Mouse (Mus musculus): ENCODE measurements around the gene Itpk1. TPM values are rescaled to one million over a fixed set of nuclear protein-coding genes. Genes with fewer than 3 reads are reported as not detected.

Itpk1 gene
- total RNA-seq, 1 experiment from 2014 or later: 47.7 TPM

DNA sequence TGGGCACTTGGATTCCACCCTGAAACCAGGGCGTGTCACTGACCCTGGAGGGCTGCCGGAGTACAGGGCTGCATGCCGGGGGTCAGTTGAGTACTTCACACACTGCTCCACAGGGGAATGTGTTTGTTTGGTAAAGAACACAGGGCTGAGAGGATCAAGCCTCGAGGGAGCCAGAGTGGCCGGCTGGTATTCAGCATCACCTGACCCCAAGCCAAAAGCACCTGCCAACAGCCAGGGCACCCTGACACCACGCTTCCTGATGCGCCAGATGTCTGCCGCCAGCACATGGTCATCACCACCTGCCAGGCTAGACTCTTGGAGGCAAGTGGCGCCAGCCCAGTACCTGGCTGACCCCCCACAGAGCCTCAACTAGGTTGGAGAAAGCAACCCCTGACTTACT lies 80.9 kb downstream of the Itpk1 start:
- no peak for DNase-seq

DNA sequence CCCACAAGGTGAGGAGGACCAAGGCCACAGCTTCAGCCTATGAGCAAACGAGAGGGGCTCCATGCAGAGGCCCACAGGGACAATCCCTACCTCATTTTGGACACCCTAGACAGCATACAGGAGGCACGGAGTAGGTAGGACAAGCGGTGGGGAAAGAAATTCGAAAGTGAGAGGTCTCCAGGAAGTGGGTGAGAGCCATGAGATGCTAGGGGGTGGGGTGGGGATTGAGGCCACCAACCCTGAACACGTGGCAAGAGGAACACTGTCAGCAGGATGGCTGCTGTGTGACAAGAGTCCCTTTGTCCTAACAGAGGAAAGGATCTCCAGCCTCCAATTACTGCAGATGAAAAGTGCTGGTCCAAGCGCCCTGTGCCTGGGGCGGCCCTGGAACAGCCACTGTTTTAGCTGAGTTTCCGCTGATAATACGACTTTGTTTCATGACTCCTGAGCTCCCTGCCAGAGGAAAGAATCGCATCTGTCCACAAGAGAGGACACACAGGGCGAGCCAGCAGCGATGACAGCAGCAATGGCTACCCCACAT lies 82.4 kb downstream of the Itpk1 start:
- no peak for DNase-seq

DNA sequence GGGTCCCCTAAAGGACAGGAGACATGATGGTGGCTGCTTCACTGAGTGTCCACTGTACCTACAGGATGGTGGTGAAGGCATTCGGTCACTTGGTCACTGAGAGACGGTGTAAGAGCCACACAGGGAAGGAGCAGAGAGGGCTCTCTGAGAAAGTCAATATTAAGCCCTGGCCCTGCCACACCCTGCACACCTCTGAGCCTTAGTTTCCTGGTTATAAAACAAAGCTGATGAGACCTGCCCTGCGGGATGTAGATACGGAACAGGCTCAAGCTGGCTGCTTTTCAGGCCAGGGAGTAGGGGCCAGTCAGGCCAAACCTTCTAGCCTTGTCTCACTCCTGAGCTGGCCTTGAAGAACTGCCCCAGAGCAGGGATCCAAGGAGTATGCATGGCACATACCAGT lies 82.9 kb downstream of the Itpk1 start:
- DNase-seq: no peak

DNA sequence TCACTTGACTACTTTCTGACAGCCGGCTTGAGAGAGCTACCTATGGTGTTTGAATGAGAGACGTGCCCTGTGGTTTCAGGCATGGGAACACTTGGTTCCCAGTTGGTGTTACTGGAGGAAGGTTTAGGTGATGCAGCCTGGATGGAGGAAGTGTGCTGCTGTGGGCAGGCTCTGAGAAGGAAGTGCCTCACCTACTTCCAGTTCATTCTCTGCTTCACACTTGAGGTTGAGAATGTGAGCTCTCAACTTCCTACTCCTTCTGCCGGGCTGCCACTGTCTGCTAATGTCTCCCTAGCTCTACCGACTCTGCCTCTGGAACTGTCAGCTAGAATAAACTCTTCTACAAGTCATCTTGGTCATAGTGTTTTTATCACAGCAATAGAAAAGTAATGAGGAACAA lies 83.5 kb downstream of the Itpk1 start:
- no peak for DNase-seq

DNA sequence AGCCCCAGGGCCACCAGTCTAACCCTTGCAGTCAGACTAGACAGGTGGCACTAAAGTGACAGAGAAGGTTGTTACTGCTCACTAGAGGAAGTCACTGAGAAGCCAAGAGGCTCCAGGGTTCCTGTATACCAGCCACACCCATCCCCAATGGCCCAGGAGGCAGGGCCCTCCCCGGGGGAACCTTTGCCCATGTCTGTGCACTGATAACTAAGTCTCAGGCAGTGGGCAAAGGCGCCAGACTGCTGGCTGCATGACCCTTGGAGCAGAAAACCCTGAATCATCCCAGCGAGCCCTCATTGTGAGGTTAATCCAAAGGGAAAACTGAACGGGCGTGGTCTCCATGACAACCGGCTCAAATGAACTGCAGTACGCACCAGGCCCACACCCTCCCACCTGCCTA lies 84.8 kb downstream of the Itpk1 start:
- DNase-seq: no peak

DNA sequence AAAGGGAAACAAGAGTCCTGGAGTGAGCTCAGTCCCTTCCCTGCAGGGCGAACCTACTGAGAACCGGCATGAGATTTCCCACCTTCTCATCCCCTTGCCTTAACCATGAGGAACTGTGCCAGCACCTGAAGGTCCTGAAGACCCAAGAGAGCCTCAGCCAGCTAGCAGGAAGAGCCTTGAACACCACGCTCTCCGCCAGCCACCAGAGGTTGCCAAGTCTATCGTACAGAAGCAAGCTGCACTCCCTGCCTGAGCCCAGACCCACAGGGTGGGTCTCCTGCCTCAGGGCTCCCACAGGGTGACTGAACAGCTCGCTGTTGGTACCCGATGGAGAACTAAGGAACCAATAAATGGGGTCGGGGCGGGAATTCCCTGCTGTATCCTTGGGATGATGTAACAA lies 86.6 kb downstream of the Itpk1 start:
- DNase-seq: peak; percentile 21

DNA sequence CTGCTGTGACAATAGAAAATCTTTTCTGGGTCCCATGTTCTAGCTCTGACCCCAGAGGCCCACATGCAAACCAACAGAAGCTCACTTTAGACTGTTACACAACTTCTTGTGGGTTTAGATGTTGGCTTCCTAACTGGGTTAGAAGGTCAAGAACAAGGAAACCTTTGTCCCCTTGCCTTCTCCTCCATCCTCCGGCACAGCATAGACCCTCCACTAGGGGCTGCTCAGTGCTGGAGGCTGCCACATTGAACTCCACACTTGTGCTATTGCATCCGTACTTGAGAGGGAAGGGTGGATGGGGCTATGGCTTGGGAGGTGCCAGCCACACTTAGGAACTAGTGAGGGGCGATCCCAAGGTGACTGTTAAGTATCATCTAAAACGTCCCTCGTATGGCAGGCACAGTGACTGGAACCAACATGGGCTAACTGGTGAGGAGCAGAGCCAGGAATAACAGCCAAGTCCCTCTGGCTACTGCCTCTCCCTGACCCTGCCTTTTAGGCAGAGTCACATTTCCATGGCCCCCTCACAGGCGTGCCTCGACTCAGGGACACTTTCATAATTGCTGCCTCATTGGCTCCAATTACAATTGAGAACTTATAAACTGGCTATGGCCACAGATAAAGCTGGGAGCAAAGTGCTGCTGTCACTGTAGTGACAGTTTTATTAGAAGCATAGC lies 87.7 kb downstream of the Itpk1 start:
- no peak for DNase-seq

DNA sequence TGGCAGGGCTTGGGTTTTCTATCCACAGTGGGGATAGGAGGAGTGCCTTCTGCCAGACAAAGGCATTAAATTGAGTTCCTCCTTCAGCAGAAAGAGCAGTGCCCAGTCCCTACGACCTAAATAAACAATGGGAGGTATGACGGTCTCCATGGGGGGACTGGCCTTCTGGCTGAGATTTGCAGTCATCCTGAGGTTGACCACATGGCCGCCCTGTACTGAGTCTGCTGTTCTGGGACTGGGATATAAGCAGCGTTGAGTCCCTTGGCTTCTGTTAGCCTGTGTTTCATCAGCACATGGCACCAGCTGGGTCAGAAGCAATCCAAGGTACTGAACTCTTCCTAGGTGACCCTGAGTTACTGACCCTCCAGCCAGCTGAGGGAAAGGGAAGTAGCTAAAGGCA lies 88.5 kb downstream of the Itpk1 start:
- no peak for DNase-seq

DNA sequence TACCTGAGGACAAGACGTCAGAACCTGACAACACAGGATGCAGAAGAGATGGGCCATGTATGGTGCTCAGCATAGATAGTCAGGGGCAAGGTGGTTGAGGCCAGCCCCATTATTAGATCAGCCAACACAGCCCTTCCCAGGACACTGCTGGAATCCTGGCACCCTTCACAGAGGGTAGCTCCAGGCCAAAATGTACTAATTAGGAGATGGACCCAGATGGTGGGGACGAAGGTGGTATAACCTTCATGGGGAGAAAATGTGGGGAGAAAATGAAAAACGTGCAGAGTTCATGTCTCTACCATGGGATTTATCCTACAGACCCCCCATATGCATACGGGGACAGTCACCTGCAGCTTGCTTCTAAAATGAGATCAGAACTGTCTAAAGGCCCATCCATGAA lies 91.3 kb downstream of the Itpk1 start:
- no peak for DNase-seq

DNA sequence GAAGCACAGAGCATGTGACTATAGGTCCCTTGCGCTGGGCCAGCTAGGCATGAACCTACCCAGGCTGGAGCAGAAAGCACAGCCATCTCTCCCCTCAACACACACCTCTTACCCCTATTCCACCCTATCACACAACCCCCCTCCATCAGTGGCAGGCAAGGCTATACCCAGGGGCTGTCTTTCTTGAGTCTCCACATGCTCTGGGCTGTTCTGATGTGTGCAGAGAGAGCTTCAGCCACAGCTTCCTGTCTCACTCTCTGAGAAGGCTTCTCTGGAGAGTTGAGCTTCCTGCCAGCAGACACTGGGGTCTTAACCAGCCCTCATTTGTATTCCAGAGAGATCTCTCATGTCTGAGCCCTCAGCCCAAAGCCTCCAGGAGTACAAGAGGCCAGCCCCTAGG lies 92.3 kb downstream of the Itpk1 start:
- DNase-seq: no peak

DNA sequence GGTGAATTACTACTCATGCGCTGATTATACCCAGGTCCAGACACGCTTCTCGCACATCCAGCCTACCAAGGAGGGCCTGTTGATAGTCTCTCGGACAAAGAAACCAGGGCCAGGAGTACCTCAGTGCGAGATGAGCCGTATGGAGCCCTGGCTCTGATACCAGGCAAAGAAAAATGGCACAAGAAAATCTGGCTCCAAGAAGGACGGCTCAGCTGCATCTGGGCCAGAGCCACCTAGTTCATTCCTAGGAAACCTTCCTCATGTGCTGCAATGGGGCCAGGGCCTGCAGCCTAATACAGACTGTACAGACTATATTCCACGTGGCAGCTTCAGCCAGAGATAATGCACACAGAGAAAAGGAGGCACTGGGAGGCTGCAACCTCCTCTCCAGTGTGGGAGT lies 93.8 kb downstream of the Itpk1 start:
- no peak for DNase-seq

DNA sequence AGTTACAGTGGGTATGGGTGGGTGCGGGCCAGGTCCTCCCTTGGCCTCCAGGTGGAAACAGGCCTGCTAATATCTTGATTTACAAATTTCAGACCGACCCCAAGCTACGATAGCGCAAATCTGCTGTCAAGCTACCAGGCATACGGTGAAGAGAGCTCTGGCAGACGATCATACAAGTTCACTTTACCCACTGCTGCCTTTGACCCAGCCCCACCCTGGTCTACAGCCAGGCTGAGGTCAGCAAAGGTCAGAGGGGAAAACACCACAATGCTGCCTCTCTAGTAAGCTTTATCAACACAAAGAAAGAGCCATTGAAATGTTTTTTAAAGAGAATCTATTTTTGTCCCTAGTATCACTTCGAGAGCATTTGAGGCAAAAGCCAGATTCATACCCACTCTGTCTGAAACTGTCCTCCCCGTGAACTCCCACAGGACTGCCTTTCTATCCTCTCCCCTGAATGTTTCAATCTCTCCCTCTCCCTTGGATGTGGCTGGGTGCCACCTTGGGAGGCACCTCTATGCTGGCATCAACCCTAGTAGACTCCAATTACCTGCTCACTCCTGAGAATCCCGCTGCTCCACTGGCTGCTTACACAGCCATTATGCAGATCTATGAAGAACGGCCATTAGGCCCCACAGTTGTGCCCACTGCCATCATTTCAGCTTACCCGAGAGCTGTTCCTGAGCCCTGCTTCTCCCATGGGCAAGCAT lies 96.8 kb downstream of the Itpk1 start:
- no peak for DNase-seq

DNA sequence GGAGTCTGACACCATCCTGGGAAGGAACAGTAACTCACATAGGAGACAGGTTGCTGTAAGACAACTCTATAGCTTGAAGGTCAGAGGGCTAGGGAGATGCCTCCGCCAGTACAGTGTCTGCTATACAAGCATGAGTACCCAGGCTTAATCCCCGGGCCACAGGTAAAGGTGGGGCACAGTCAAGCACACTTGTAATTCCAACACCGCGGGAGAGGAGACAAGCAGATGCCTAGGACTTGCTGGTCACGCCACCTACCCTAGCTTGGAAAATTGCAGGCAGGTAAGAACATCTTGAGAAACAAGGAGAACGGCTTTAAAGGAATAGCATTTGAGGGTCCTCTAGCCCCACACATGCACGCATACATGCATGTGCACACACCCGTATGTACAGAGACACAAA lies 97.7 kb downstream of the Itpk1 start:
- DNase-seq: no peak

DNA sequence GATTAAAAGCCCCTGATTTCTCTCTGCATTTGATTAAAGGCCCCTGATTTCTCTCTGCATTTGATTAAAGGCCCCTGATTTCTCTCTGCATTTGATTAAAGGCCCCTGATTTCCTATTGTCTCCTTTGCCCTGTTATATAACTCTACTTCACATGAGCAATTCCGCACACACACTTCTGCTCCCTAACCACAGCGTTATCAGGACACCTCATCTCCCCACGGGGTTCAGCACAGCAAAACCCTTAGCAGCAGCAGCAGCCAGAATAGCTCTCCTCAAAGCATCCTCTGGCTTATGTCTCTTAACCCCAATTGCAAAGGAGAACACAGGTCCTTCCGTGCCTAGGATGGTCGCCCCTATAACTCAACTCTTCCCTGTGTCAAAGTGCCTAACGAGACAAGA lies 99.1 kb downstream of the Itpk1 start:
- no peak for DNase-seq

DNA sequence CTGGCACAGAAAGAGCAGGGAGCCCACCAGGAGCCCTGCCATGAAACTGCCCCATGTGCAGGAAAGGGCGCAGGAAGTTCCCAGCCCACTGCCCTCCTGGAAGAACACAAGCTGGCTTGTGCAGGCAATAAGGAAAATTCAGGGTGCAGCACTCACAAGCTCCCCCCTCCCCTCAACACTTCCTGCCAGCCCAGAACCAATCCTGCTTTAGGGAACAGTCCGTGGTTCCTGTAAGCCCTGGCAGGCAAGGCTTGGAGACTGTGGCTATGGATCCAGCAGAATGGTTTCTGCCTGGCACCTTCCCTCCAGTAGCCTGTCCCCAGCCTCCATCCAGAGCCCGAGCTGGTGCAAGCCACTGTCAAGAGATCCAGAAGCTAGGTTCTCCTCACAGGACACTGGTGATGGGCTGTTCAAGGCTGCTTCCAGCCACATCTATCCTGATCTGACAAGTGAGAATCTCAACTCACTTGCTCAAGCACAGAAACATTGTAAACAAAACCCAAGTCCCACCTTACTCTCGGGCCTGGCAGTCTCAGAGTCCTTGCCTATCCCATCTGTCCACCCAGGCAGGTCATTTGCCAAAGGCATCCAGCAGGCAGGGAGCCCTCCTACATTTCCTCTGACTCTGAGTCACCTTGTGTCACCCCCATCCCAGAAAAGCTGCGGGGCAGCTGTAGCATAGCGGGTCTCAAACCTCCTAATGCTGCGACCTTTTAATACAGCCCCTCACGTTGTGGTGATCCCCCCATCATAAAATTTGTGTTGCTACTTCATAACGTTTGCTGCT lies 102.3 kb downstream of the Itpk1 start:
- DNase-seq: no peak

DNA sequence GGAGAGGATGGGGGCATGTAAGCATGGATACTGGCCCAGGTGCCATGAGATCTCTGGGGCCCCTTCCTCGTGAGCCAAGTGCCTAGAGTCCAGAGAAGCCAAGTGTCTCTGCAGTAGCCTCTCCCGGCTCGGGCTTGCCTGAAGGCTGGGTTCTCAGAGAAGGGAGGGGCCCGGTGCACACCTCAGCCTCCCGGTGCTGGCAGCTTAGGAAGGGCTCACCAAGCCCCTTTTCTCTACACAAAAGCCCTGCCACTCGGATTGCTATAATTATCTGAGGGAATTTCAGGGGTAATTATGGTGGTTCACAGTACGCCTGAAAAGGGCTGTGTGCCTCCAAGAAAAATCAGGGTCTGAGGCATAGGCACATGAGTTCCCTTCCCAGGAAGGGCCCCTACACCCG lies 102.9 kb downstream of the Itpk1 start:
- DNase-seq: no peak

DNA sequence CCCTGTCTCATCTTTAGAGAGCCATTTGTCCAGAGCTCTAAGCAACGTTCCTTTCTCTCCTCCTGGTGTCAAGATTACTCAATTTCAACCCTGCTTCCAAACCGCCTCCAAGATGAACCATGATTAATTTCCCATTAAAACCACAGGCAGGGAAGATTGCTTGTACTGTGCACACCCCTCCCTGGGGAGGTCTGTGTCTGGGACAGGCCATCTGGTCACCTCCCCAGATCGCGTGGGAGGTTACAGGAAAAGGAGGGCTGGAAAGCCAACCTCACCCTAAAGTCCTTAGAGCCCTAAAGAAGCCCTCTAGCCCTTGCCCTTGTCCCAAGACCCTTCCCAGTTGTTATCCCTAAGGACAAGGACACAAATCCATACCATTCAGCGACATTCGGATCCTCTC lies 104.4 kb downstream of the Itpk1 start:
- no peak for DNase-seq

DNA sequence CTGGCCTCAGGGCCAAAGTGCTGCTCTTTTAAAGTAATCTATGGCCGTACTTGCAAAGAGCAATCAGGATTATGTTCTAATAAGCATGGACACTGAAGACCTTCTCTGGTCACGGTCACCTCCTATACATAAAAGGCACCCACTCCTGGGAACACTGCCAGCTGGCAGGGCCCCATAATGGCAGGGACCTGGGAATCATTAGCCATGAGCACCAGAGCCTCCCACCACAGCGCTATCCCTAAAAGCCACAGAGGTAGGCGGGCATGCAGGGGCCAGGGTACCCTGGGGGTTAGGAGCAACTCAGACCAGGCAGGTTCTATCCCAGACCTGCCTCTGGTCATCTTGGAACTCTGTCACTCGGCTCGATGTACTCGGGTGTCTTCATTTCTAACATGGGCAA lies 104.9 kb downstream of the Itpk1 start:
- DNase-seq: no peak

DNA sequence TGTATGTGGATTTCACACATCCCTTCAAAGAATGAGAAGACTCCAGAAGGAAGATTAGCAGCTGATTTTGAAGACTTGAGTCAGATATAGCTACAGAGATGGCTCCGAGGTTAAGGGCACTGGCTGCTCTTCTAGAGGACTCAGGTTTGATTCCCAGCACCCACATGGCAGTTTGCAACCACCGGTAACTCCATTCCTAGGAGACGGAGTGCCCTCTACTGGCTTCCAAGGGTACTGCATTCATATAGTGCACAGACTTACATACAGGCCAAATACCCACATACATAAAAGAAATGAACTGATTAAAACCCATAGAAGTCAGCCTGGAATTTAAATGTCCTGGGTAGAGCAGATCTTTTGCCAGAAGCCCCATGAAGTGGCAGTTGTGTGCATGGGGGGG lies 106.2 kb downstream of the Itpk1 start:
- DNase-seq: no peak

DNA sequence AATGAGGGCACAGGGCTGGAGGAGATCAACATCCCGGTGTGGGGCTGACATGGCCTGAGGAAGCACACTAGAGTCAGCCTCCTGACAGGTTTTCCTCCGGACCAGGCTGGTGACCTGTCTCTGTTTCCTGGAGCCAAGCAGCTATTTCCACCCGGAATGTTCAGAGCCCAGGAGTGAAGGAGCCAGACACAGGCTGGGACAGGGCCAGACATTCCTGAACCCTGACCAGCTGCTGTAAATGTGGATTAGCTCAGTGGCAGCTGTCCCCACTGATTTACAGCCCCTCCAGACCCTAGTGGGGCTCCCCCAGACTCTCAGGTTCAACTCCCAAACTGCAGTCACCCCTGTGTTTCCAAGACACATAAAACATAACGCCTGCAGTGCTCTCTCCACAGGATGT lies 107.3 kb downstream of the Itpk1 start:
- peak; percentile 15 for DNase-seq

DNA sequence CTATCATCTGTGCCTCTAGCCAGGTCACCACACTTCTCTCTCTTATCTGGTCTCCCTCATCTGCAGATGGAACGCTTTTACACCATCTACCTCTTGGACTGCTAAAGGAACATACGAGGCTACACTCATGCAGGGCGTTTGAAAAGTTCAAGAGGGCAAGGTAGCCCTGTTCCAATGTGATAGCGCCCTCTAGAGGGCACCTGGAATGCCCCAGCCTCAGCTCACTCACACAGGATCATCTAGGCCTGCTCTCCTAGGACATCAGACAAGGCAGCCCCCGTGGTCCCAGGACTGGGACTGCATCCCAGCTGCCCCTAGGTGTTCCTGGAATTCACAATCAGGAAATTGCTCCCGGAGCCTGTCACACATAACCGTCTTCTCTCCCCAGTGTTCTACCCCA lies 108.3 kb downstream of the Itpk1 start:
- DNase-seq: no peak

DNA sequence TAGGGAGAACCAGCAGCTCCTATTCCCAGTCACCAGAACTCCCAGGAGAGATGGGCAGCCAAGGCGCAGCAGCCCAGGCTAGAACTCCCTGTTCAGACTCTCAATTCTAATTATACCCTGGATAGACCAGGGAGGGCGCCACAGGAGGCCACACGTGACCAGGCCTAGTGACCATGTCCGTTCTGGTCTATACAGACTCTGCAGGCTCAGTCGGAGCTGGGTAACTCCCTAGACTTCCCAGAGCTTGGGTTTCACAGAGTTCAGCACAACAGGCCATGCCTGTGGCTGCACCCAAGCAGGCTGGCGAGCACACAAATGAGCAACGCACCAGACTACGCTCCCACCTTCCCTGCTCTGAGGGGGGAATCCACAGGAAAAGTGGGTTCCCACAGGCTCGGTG lies 110.1 kb downstream of the Itpk1 start:
- DNase-seq: no peak

DNA sequence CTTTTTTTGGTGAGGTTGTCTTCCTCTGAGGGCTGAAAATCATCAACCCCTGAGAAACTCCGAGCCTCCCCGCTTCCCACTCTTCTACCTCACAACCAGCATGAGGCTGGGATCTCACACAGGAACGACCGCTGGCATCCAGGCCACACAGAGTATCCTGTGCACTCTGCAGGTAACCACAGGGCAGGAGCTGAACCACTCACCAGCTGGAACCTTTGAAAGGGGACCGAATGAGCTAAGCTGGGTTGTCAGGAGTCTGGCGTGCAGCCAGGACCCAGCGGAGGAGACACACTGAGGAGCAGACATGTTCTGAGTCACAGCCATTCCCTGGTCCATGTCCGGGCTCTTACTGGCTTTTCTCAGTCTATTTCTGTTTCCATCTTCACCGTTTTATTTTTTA lies 111.0 kb downstream of the Itpk1 start:
- peak; percentile 77 for DNase-seq
